Mouse (Mus musculus): ENCODE measurements around the gene Gm20388.

Gm20388 gene

GRCm38 (mm10) chr8:122853340-122853771 lies 2942.7 kb downstream of the Gm20388 start:
- peak; percentile 56 for DNase-seq (ENCODE audit: inconsistent ontology term)

- DNase-seq (ENCODE audit: inconsistent ontology term), result no peak
Observed at GRCm38 (mm10) chr8:122854388-122854787, 2943.7 kb downstream of the Gm20388 start.

GRCm38 (mm10) chr8:122855123-122855522 lies 2944.5 kb downstream of the Gm20388 start:
- DNase-seq (ENCODE audit: inconsistent ontology term), result no peak

- no peak for DNase-seq (ENCODE audit: inconsistent ontology term)
Observed at GRCm38 (mm10) chr8:122856288-122856687, 2945.6 kb downstream of the Gm20388 start.

- DNase-seq (ENCODE audit: inconsistent ontology term), result no peak
Observed at GRCm38 (mm10) chr8:122859843-122860242, 2949.2 kb downstream of the Gm20388 start.

GRCm38 (mm10) chr8:122864719-122865129 lies 2954.1 kb downstream of the Gm20388 start:
- DNase-seq (ENCODE audit: inconsistent ontology term), result peak; percentile 39

GRCm38 (mm10) chr8:122865441-122865840 lies 2954.8 kb downstream of the Gm20388 start:
- no peak for DNase-seq (ENCODE audit: inconsistent ontology term)

GRCm38 (mm10) chr8:122866231-122866630 lies 2955.6 kb downstream of the Gm20388 start:
- DNase-seq (ENCODE audit: inconsistent ontology term), result no peak

GRCm38 (mm10) chr8:122867982-122868381 lies 2957.3 kb downstream of the Gm20388 start:
- DNase-seq (ENCODE audit: inconsistent ontology term), result no peak

- no peak for DNase-seq (ENCODE audit: inconsistent ontology term)
Observed at GRCm38 (mm10) chr8:122870377-122870863, 2959.8 kb downstream of the Gm20388 start.

GRCm38 (mm10) chr8:122871663-122872062 lies 2961.0 kb downstream of the Gm20388 start:
- DNase-seq (ENCODE audit: inconsistent ontology term), result no peak

GRCm38 (mm10) chr8:122873171-122873570 lies 2962.5 kb downstream of the Gm20388 start:
- no peak for DNase-seq (ENCODE audit: inconsistent ontology term)

- no peak for DNase-seq (ENCODE audit: inconsistent ontology term)
Observed at GRCm38 (mm10) chr8:122875186-122875585, 2964.5 kb downstream of the Gm20388 start.

GRCm38 (mm10) chr8:122878231-122878630 lies 2967.6 kb downstream of the Gm20388 start:
- DNase-seq (ENCODE audit: inconsistent ontology term), result no peak

- no peak for DNase-seq (ENCODE audit: inconsistent ontology term)
Observed at GRCm38 (mm10) chr8:122880302-122880701, 2969.7 kb downstream of the Gm20388 start.

GRCm38 (mm10) chr8:122883671-122884070 lies 2973.0 kb downstream of the Gm20388 start:
- DNase-seq (ENCODE audit: inconsistent ontology term), result no peak

- no peak for DNase-seq (ENCODE audit: inconsistent ontology term)
Observed at GRCm38 (mm10) chr8:122891440-122891839, 2980.8 kb downstream of the Gm20388 start.

GRCm38 (mm10) chr8:122893451-122893850 lies 2982.8 kb downstream of the Gm20388 start:
- no peak for DNase-seq (ENCODE audit: inconsistent ontology term)

- DNase-seq (ENCODE audit: inconsistent ontology term), result no peak
Observed at GRCm38 (mm10) chr8:122896317-122896716, 2985.7 kb downstream of the Gm20388 start.

GRCm38 (mm10) chr8:122897200-122897599 lies 2986.6 kb downstream of the Gm20388 start:
- DNase-seq (ENCODE audit: inconsistent ontology term), result no peak

GRCm38 (mm10) chr8:122898018-122898417 lies 2987.4 kb downstream of the Gm20388 start:
- DNase-seq (ENCODE audit: inconsistent ontology term), result no peak

GRCm38 (mm10) chr8:122898473-122898872 lies 2987.8 kb downstream of the Gm20388 start:
- no peak for DNase-seq (ENCODE audit: inconsistent ontology term)

GRCm38 (mm10) chr8:122899085-122899484 lies 2988.4 kb downstream of the Gm20388 start:
- no peak for DNase-seq (ENCODE audit: inconsistent ontology term)

- no peak for DNase-seq (ENCODE audit: inconsistent ontology term)
Observed at GRCm38 (mm10) chr8:122901476-122901875, 2990.8 kb downstream of the Gm20388 start.

Data from Muller cell, postnatal 12 days (primary cell).